Mouse (Mus musculus) layer of hippocampus, adult 18-20 months (tissue): ENCODE measurements around the gene Btrc. TPM values are rescaled to one million over a fixed set of nuclear protein-coding genes. Genes with fewer than 3 reads are reported as not detected.
"Not testable (repeated sequence)": the region's sequence is repeated elsewhere in the genome, so short reads cannot be mapped to it uniquely, and the experiment has no call there.

Experiments
- DNase-seq, 2 experiments: peaks; one replicate each; pipeline ENCODE4 v3.0.0; 2022; ENCODE audit warnings: low spot score in 2 of 2
- long read RNA-seq: library from polyadenylated mRNA; stranded (forward); transcript quantifications from one replicate; pipeline ENCODE4 v2.0.0, GENCODE M21; 2021
- total RNA-seq, 2 experiments: library from RNA; stranded (reverse); gene quantifications; 2 replicates each; pipeline ENCODE4 v1.2.3; 2021

Btrc gene
- total RNA-seq: 100 to 1,000 TPM in 1 of 2 experiments, 10 to 100 TPM in 1; 99.8 to 104 TPM
- long read RNA-seq, transcript Btrc-201 (15 exons, 2,978 nt): major isoform, 39 of 149 reads
- long read RNA-seq, partial matches to known transcripts: 7 of 149 reads
- long read RNA-seq, other reads (novel, unspliced or antisense): 100 of 149 reads

DNA sequence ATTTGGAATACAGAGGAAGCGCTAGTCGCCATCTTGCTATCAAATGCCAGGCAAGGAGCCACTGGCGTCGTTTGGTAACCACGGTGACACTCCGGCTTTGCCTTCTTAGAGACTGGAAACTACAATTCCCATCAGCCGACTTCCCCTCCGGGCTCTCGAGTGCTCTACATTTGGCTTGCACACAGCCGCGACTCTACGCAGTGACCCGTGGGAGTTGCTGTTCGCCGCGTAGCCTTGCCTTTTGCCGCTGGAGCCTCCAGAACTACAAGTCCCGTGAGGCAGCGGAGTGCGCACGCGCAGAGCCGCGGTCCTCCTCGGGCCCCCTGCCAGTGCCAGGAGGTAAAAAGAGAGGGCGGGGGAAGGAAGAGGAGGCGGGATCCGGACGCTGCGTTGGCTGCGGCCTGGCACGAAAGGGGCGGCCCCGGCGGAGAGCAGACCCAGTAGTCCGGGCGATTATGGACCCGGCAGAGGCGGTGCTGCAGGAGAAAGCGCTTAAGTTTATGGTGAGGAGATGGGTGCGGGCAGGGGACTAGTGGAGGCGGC, at the start of gene Btrc:
TSS of gene Btrc (plus strand) at position 351 of the 543 bp plus-strand sequence.
- peak; percentile 100 for DNase-seq

DNA sequence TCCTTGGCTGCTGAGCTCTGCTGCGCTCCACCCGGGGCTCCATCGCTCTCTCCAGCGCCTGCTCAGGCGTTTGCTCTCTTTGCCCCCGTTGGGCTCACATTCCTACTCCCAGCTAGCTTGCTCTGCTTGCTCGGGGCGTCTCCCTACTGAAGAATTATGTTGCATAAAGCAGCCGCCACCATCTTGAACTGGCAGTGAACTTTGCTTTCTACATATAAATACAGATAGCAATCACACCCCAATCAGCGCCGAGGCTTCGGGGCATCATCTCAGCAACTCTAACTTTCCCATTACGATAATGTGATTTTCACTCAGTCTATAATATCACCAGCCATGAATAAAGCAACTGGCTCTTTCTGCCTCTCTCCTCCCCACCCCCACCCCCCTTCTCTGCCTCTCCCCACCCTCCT, 46.1 kb upstream of the Btrc start:
- DNase-seq: no peak

DNA sequence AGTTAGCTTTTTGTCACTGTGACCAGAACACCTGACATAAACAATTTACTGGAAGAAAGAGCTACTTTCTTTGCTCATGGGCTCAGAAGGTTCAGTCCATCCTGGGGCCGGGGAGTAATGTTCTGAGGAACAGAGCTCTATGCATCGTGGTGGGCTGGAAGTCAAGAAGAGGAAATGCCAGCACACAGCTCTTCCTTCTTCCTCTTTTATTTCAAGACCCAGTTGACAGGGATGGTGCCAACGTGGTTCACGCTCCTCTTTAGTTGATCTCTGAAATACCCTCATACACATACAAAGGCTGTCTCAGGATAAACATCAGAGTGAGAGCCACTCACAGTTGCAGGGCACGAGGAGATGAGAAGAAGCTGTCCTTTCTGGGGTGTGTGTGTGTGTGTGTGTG, 42.5 kb upstream of the Btrc start:
- no peak for DNase-seq

DNA sequence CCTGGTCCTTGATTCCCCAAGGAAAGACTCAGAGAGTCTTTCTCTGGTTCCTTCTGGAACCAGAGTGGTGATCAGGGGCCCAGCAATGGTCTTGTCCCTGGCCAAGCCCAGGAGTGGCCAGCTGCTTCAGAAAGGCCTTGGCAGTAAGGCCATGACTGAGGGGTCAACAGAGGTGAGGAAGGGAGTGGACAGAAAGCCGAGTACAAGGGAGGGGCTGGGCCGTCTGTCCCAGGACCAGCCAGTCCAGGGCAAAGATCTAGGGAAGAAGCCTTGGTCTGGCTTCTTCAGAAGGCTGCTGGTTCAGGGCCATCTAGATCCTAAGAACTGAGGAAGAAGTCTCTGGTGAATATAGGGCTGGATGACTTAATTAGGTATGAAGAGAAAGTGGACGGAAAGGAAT, 34.5 kb upstream of the Btrc start:
- DNase-seq: no peak

DNA sequence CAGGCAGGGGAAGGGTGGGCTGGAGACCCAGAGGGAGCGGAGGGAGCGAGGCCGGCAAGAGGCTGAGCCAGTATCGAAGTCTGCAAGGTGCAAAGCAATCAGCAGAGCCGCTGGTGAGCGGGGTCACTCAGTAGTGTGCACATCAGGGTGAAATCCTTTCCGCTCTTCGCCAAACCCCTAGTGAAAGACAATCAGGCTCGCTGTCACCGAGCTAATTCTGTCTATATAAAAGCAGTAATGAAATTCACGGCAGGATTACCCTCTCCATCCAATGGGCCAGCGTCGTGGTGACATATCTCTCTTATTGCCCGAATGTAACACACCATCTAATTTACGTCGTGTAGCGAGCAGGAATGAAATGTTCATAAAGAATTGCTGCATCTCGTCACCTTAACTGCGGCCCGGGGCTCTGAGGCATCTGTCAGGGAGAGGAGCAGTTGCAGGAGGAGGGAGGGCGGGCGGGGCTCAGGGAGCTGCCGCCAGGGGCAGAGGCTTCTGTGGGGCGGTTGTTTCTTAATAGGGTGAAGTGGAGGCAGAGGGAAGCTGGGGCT, 33.7 kb upstream of the Btrc start:
- DNase-seq: no peak

DNA sequence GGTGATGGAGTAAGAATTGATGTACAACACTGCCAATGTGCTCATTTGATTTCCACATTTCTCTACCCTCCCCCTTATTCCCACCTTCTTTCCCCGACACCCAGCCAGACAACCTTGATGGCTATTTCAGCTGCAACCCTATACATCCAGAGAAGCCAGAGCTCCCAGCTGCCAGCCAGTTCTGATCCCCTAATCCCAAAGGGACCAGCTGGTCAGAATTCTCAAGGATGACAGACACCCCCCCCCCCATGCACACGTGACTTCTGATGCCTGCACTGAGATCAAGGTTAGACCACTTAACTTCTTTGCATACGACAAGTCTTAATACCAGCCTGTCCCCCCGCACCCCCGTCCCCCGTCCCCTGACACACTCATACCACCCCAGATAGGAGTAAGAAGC, 26.8 kb upstream of the Btrc start:
- DNase-seq: no peak

DNA sequence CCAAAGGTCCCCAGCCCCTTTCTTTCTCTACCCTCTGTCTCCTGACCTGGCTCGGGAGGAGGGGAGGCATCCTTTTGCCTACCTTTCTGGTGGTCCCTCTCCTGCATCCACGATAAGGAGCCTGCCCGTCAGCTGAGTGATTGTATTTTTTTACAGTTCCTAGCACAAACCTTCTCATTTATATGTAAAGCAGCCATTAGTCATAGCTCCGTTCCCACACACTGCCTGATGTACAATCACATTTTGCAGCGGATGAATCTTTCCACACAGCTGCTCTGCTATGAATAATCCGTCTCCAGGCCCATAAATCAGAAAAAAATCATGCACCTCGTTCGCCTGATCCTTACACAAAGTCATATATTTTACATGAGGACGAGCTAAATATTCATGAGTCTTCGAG, 25.4 kb upstream of the Btrc start:
- DNase-seq: peak; percentile 57 to 79

DNA sequence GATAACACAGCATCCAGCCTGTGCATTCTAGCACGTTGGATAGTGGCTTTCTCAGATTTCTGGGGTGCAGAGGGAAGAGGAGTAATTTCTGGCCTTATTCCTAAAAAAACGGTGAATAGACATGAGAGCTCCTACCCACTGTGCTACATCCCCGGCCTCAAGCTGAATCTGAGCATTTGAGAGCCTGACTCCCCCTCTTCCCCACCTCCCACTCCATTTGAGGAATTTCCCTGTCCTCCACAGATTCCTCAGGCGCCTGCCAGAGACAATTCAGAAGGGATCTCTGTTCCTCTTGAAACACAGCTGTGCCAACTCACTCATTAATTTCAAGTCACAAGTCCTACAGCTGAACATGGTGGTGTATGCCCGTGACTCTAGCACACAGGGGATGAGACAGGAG, 19.6 kb upstream of the Btrc start:
- peak; percentile 24 to 50 for DNase-seq

DNA sequence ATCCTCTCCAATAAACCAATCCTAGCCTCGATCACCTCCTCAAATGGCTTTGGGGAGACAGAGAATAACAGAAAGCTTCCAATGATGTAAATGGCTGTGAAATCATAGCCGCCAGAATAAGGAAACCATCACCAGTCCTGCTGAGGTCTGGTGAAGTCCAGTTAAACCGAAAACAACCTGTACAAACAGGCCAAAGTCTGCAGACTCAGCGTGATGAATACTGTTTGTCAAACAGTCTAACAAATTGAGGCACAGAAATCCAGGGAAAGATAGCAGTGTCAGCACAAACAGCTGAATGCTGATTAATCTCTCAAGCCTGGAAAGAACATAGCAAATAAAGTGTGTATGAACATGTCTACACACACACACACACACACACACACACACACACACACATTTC, 15.3 kb upstream of the Btrc start:
- no peak for DNase-seq

DNA sequence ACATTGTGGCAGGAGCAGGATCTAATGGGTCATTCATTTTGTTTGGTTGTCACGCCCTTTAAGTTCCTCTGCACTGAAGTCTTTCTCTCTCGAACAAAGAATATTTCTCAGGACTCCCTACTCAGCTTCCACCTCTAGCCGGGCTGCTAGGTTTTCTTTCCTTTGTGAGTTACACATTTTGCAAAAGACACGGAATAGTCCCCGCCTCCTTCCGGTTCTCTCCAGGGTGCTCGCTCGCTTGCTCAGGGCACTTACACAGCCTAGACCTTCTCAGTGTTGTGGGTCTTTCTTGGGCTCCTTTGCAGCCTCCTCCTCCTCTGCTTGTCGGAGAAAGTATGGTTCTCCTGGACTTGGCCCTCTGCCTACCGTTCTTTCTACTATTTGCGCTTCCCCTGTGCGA, 13.1 kb upstream of the Btrc start:
- no peak for DNase-seq

DNA sequence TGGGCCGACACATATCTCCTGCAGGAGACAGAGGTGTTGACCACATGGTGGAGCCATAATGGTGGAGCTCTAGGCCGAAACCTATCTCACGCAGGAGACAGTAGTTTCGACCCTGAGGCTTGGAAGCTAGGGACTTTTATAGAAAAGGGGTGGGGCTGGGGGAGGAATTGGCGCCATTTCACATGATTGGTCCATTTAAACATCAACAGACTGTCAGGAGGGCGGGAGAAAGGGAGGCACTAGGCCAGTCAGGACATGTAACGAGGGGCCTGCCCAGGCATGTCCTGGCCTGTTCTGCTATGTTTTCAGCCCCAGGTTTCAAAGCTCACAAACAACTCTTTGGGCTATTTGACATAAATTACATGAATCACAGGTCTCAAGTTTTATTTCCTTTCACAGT, 10.8 kb upstream of the Btrc start:
- not testable (repeated sequence) for DNase-seq

DNA sequence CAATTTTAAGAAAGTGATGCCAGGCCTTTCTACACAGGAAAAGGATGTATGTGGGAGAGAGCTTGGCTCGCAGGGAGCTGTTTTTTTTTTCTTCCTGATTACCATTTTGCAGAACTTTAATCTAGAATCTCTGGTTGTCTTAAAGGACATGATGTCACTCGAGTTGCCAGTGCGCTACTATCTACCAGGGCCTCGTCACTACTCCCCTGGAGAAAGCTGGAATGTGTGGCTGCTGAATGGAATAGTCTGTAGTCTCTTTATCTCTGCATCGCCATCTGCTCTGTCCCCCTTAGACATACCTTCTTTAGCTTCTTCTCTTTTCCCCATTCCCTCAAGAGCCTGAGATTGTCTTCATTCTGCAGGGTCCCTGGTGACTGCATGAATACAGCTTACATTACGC, 7.9 kb upstream of the Btrc start:
- peak in 1 of 2 experiments; percentile 15 for DNase-seq

DNA sequence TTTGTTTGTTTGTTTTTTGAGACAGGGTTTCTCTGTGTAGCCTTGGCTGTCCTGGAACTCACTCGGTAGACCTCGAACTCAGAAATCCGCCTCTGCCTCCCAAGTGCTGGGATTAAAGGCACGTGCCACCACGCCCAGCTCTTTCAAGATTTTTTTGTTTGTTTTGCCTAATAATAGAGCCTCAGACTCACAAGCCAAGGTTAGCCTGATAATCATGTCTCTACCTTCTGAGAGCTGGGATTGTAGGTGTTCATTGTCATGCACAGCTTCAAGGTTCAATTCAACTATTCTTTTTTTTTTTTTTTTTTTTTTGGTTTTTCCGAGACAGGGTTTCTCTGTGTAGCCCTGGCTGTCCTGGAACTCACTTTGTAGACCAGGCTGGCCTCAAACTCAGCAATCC, 6.7 kb upstream of the Btrc start:
- DNase-seq: not testable (repeated sequence)

DNA sequence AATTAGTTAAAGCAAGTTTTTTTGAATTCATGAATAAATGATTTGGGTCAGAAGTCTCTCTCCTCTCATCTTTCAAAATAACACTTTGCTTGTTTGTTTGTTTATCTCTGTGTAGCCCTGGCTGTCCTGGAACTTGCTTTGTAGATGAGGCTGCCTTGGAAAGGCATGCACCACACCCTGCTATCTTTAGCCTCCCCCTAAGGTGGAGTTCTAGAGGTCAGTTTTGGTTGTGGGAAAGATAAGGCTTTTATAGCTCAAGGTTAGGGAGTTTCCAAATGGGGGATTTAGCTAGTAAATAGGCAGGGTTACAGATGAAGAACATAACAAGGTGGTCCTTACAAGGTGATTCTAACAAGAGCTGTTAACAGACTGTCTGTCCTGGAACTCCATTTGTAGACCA, 3.0 kb upstream of the Btrc start:
- DNase-seq: no peak

DNA sequence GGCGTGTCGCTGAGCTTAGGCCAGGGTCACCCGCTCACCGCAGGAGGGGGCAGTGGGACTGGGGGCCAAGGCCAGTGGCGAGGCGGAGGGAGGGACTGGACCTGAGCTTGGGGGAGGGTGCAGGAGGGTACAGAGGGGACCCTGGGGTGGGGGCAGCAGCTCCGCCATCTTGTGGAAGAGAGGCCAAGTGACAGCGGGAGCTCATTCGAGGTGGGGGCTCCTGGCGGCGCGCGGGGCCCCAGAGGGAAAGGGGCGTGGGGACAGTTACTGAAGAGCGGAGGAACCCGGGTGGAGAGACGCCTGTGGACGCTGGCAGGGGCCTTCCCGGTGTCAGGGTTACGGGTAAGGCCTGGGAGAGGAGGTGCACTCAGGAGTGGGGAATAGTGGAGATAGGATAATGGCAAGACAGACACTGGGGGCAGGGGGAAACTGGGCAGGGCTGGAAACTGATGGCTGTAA, 428 bp downstream of the Btrc start:
- no peak for DNase-seq

DNA sequence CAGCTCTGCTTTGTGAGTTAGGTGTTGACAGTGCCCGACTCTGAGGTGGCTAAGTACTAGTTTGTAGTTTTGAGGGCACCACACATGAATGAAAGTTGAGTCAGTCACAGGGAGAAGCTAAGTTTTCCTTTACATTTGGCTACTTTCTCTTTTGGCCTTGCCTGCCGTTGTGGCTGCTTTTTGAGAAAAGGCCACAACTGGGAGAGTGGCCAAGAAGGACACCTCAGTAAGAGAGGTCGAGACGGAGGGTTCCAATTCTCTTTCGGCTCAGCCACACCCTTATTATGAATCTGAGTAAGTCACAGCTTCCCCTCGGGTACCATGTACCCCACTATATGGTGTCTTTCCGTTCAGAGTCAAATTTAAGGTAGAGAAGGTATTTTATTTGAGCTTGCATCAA, 3.1 kb downstream of the Btrc start:
- DNase-seq: no peak

DNA sequence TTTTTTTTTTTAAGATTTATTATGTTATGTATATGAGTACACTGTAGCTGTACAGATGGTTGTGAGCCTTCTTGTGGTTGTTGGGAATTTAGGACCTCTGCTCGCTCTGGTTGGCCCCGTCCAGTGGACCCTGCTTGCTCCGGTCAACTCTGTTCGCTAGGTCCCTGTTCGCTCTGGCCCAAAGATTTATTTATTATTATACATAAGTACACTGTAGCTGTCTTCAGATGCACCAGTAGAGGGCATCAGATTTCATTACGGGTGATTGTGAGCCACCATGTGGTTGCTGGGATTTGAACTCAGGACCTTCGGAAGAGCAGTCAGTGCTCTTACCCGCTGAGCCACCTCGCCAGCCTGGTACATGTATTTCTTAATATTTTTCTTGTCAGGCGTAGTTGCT, 21.3 kb downstream of the Btrc start:
- not testable (repeated sequence) for DNase-seq

DNA sequence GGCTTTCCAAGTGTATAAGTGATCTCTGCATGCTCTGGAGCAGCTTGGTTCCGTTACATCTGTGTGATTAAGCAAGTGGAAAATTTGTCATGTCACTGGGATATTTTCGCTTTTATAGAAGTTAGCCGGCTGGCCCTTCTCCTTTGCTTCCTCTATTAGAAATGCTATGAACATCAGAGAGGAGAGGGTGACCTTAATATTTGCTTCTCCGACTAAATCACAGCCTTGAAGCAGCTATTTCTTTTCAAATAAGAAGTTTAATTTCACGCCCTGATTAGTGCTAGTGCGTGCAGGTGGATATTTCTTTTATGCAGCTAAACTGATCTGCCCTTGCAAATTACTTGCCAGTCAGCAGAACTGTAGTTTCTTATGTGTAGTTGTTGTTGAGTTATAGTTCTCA, 25.0 kb downstream of the Btrc start:
- no peak for DNase-seq

DNA sequence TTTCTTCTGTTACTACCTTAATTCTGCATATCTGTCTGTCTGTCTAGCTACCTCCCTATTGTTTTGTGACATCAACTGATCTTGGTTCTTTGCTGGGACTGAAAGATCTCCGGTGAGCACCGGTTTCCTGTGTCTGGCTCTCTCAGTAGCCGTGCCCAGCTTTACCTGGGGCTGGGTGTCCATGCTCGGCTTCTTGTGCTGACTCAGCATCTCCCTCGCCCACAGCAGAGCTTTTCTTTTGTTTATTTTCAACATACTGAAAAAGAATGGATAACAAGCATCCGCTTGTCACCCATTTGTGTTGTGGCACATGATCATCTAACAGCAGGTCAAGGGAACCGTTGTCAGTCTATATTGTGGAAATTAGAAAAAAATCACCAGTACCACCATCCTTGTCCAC, 30.5 kb downstream of the Btrc start:
- no peak for DNase-seq

DNA sequence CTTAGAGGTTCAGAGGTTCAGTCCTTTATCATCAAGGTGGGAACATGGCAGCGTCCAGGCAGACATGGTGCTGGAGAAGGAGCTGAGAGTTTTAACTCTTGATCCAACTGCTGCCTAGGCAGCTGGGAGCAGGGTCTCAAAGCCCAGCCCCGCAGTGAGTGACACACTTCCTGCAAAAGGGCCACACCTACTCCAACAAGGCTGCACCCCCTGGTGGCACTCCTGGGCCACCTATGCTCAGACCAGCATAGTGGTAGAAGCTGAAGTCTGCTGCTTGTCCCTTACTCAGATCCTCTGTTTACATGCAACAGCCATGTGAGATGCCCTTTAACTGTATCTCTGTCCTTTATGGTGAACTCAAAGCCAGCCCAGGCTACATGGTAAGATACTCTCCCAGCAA, 47.5 kb downstream of the Btrc start:
- no peak for DNase-seq

DNA sequence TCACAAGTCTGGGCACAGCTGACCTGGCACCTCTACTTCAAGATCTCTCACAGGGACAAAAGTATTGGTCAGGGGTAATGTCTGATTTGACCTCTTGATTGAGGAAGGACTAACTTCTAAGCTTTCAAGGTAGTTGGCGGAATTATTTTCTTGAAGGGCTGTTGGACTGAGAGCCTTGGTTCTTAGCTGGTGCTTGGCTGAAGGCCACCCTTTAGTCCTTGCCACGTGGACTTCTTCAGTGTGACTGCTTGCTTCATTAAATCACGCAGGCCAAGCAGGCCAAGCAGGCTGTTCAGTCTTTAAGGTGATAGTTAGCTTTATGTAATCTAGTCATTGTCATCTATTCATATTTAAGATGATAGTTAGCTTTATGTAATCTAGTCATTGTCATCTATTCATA, 49.2 kb downstream of the Btrc start:
- DNase-seq: no peak

DNA sequence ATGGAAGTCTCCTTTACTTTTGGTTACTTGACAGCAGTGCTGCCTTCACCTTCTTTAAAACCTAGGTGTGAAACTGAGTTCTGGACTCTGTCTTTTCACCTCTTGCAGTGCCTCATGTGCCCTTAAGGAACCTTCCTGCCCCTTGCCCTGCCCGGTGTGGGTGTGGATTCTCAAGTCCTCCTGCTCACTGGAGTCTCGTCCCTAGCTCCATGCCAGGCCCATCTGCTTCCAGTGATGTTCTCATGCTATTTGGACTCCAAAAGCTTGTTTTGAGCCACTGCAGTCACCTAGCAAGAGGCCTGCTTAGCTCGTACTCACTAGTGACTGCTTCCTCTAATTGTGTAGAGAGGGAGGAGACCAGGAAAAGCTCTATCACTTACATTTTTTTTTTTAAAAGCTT, 50.4 kb downstream of the Btrc start:
- no peak for DNase-seq

DNA sequence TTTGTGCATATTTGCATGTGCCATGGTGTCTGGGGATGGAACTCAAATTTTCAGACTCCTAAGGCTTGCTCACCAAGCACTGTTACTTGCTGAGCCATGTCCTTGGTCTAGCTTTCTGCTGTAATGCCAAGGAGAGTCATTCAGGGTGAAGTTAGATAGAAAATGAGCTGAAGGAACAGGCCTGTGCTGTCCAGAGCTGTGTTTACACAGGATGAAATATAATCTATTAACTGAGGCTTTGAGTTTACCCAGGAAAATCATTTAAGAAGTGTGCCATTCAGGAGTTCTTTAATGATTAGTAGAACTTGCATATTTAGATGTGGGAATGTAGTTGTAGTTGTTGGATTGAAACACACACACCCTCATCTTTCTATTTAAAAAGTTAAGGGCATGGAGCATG, 54.1 kb downstream of the Btrc start:
- DNase-seq: no peak
